Mouse (Mus musculus) bone marrow macrophage, adult 2 months (primary cell): Measurements from ENCODE around the gene Jazf1.

Experiments used
- CTCF ChIP-seq: IDR thresholded peaks from 2 replicates; pipeline ENCODE4 v1.5.1; 2012; ENCODE audit warnings: low read depth, mild to moderate bottlenecking, low read length, moderate library complexity
- POLR2A ChIP-seq: IDR thresholded peaks from 2 replicates; pipeline ENCODE4 v1.6.1; 2012; ENCODE audit warnings: mild to moderate bottlenecking, low read depth, low read length, borderline replicate concordance

- TF ChIP-seq POLR2A, result no peak
- no peak for TF ChIP-seq CTCF
Observed at GRCm38 (mm10) chr6:52990816-52991215, 77.6 kb downstream of the Jazf1 start.
